Mouse (Mus musculus) MEL (cell line): ENCODE data around the gene Wif1. TPM values are rescaled to one million over a fixed set of nuclear protein-coding genes. Genes with fewer than 3 reads are reported as not detected.

Source experiments
- DNase-seq: peaks from one replicate; pipeline ENCODE4 v3.0.0; 2011; ENCODE audit warnings: low read depth, low spot score
- H3K27ac ChIP-seq: 2 replicates; pipeline ENCODE4 v1.5.1; 2012; ENCODE audit warnings: low read depth, mild to moderate bottlenecking, control low read depth, low read length, moderate library complexity; ENCODE audit not compliant: control insufficient read depth
- H3K27me3 ChIP-seq, 2 experiments: fragments of 150-350 bp in 1 of 2; sonication (generic) in 1 of 2; 2 replicates each; pipeline ENCODE4 v1.6.1; 2012; ENCODE audit warnings: low read length in 2 of 2, mild to moderate bottlenecking in 2 of 2, improper control_type of control experiment in 1 of 2, moderate library complexity in 1 of 2; ENCODE audit not compliant: insufficient read depth in 2 of 2, control insufficient read depth in 1 of 2
- H3K36me3 ChIP-seq, 2 experiments: 2 replicates each; pipeline ENCODE4 v1.6.1; 2012 to 2014; ENCODE audit warnings: low read length in 2 of 2, improper control_type of control experiment in 1 of 2, inconsistent platforms in 1 of 2, mild to moderate bottlenecking in 1 of 2; ENCODE audit not compliant: insufficient read depth in 2 of 2, control insufficient read depth in 1 of 2
- H3K4me1 ChIP-seq, 2 experiments: fragments of 150-350 bp in 1 of 2; sonication (generic) in 1 of 2; 2 replicates each; pipeline ENCODE4 v1.6.1; 2012; ENCODE audit warnings: low read length in 2 of 2, improper control_type of control experiment in 1 of 2, mild to moderate bottlenecking in 1 of 2; ENCODE audit not compliant: insufficient read depth in 2 of 2, control insufficient read depth in 1 of 2
- H3K4me3 ChIP-seq, 2 experiments: fragments of 150-350 bp in 1 of 2; sonication (generic) in 1 of 2; 2 replicates each; pipeline ENCODE4 v1.5.1; 2012; ENCODE audit warnings: low read depth in 2 of 2, low read length in 2 of 2, mild to moderate bottlenecking in 2 of 2, moderate library complexity in 2 of 2, control low read depth in 1 of 2, improper control_type of control experiment in 1 of 2; ENCODE audit not compliant: control insufficient read depth in 1 of 2, insufficient read depth in 1 of 2
- H3K79me2 ChIP-seq: 2 replicates; pipeline ENCODE4 v1.6.1; 2012; ENCODE audit warnings: mild to moderate bottlenecking, low read length, moderate library complexity; ENCODE audit not compliant: control insufficient read depth, poor library complexity, insufficient read depth
- H3K9ac ChIP-seq: 2 replicates; pipeline ENCODE4 v1.6.1; 2012; ENCODE audit warnings: low read depth, mild to moderate bottlenecking, control low read depth, low read length, moderate library complexity; ENCODE audit not compliant: control insufficient read depth, poor library complexity, severe bottlenecking
- H3K9me3 ChIP-seq: fragments of 150-350 bp; sonication (generic); replicated peaks from 2 replicates; pipeline ENCODE4 v1.6.1; 2012; ENCODE audit warnings: mild to moderate bottlenecking, low read length, improper control_type of control experiment, moderate library complexity; ENCODE audit not compliant: insufficient read depth
- BHLHE40 ChIP-seq: IDR thresholded peaks from 2 replicates; pipeline ENCODE4 v1.6.1; 2012; ENCODE audit warnings: low read depth, mild to moderate bottlenecking, inconsistent platforms, low read length, improper control_type of control experiment, borderline replicate concordance
- CHD1 ChIP-seq: IDR thresholded peaks from 2 replicates; pipeline ENCODE4 v1.6.1; 2012; ENCODE audit warnings: low read depth, mild to moderate bottlenecking, inconsistent platforms, low read length, improper control_type of control experiment
- ELF1 ChIP-seq: IDR thresholded peaks from 2 replicates; pipeline ENCODE4 v1.6.1; 2014; ENCODE audit warnings: low read depth, mild to moderate bottlenecking, inconsistent platforms, low read length, improper control_type of control experiment, moderate library complexity
- EP300 ChIP-seq, 2 experiments: IDR thresholded peaks; 2 replicates each; pipeline ENCODE4 v1.6.1; 2011; ENCODE audit warnings: improper control_type of control experiment in 2 of 2, low read length in 2 of 2, low read depth in 1 of 2, mild to moderate bottlenecking in 1 of 2
- ETS1 ChIP-seq: IDR thresholded peaks from 2 replicates; pipeline ENCODE4 v1.6.1; 2012; ENCODE audit warnings: low read depth, mild to moderate bottlenecking, inconsistent platforms, low read length, improper control_type of control experiment, moderate library complexity
- GABPA ChIP-seq: IDR thresholded peaks from 2 replicates; pipeline ENCODE4 v1.6.1; 2012; ENCODE audit warnings: low read depth, mild to moderate bottlenecking, inconsistent platforms, low read length, improper control_type of control experiment, moderate library complexity
- MAFK ChIP-seq: IDR thresholded peaks from 2 replicates; pipeline ENCODE4 v1.6.1; 2011; ENCODE audit warnings: low read depth, mild to moderate bottlenecking, low read length, improper control_type of control experiment, borderline replicate concordance
- MAZ ChIP-seq: IDR thresholded peaks from 2 replicates; pipeline ENCODE4 v1.6.1; 2012; ENCODE audit warnings: low read depth, mild to moderate bottlenecking, inconsistent platforms, low read length, improper control_type of control experiment
- MXI1 ChIP-seq: IDR thresholded peaks from 2 replicates; pipeline ENCODE4 v1.6.1; 2011; ENCODE audit warnings: mild to moderate bottlenecking, low read depth, low read length, improper control_type of control experiment
- MYB ChIP-seq: IDR thresholded peaks from 2 replicates; pipeline ENCODE4 v1.6.1; 2011; ENCODE audit warnings: mild to moderate bottlenecking, low read depth, low read length, improper control_type of control experiment
- MYC ChIP-seq: IDR thresholded peaks from 2 replicates; pipeline ENCODE4 v1.6.1; 2011; ENCODE audit warnings: low read depth, mild to moderate bottlenecking, low read length, improper control_type of control experiment, moderate library complexity
- NRF1 ChIP-seq: IDR thresholded peaks from 2 replicates; pipeline ENCODE4 v1.6.1; 2014; ENCODE audit warnings: low read depth, mild to moderate bottlenecking, inconsistent platforms, low read length, improper control_type of control experiment, moderate library complexity; ENCODE audit not compliant: poor library complexity, insufficient read depth, severe bottlenecking
- RCOR1 ChIP-seq: IDR thresholded peaks from 2 replicates; pipeline ENCODE4 v1.6.1; 2012; ENCODE audit warnings: low read depth, mild to moderate bottlenecking, inconsistent platforms, low read length, improper control_type of control experiment
- SIN3A ChIP-seq: IDR thresholded peaks from 2 replicates; pipeline ENCODE4 v1.6.1; 2012; ENCODE audit warnings: low read length, improper control_type of control experiment, inconsistent platforms
- TBP ChIP-seq: IDR thresholded peaks from 2 replicates; pipeline ENCODE4 v1.8.0; 2011; ENCODE audit warnings: low read depth, low read length, improper control_type of control experiment
- ZC3H11A ChIP-seq: IDR thresholded peaks from 2 replicates; pipeline ENCODE4 v1.6.1; 2012; ENCODE audit warnings: low read depth, mild to moderate bottlenecking, inconsistent platforms, low read length, improper control_type of control experiment
- ZNF384 ChIP-seq: IDR thresholded peaks from 2 replicates; pipeline ENCODE4 v1.6.1; 2012; ENCODE audit warnings: low read depth, mild to moderate bottlenecking, inconsistent platforms, low read length, improper control_type of control experiment
- polyA plus RNA-seq, 2 experiments: library from polyadenylated mRNA; stranded (reverse) in 1 of 2; unstranded in 1 of 2; fragments of >175 nt in 1 of 2; fragments of >200 nt in 1 of 2; gene quantifications; 2 replicates each; pipeline versions ENCODE4 v1.2.1 to v1.2.4; 2012; ENCODE audit warnings: low replicate concordance in 2 of 2, low read depth in 1 of 2; ENCODE audit not compliant: insufficient read length in 2 of 2, insufficient read depth in 1 of 2, missing spikeins in 1 of 2
- total RNA-seq: library from RNA; depleted of rRNA; stranded (reverse); fragments of 300-350 nt; gene quantifications from 2 replicates; pipeline ENCODE4 v1.2.3, GENCODE M21; 2012

The Wif1 gene
- total and polyA plus RNA-seq, 3 experiments = not detected

DNA sequence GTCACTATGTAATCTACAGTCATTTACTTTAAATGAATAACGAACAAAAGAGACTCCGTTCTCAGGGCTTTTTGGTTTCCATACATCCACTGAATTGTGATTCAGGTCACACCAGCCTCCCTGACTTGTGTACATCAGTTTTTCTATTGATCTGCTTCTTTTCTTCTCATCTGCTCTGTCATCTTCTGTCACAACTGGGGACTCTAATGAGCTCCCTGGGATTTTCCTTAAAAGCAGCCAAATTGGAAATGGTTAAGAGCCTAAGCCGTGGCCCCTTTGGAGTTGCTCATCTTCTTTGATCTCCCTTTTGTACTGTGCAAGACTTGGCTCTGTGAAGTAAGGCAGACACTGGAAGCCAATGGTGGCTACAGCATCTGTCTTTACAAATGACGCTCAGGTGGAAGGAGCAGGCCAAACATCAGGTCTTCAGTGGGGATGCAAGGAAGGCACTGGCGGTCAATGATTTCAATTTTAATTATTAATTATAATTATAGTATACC is 27.6 kb downstream of the Wif1 start:
- DNase-seq = no peak
- no peak for TF ChIP-seq TBP
- no peak for TF ChIP-seq MAZ
- no peak for TF ChIP-seq BHLHE40
- no peak for TF ChIP-seq MYB
- no peak for TF ChIP-seq SIN3A
- no peak for TF ChIP-seq ZC3H11A
- no peak for TF ChIP-seq MAFK
- no peak for TF ChIP-seq GABPA
- TF ChIP-seq RCOR1 = no peak
- no peak for TF ChIP-seq ETS1
- TF ChIP-seq EP300 (IDR thresholded peaks at IDR 0.05; ENCODE audit: low read depth in 1 of 2, low read length in 2 of 2) = no peak
- TF ChIP-seq, all 39 proteins: peak for 0
- no peak overlapping the region for H3K9ac ChIP-seq
- H3K9me3 ChIP-seq = no peaks in the 10 kb centered on the region
- no peaks in the 10 kb centered on the region for H3K79me2 ChIP-seq
- H3K27ac ChIP-seq = no peak overlapping the region
- H3K36me3 ChIP-seq = no peaks in the 10 kb centered on the region
- no peaks in the 10 kb centered on the region for H3K4me1 ChIP-seq
- H3K4me3 ChIP-seq = no peak overlapping the region
- H3K27me3 ChIP-seq = no peaks in the 10 kb centered on the region

DNA sequence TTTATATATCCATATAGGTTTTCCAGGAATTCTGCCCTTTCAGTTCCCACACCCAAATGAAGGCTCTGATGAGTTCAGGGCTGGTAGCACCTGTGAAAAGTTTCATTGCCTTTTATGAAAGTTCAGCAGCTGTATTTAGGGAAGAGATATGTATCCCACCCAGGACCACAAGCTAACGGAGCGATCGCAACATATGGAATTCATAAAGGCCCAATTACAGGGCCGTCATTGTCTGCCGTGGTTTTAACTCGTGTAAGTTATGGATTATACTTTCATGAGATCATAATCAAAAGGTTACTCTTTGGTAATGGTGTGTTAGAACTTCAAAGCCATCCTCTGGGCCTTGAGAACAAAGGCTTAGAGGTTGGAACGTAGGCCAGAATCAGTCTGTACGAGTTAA is 28.9 kb downstream of the Wif1 start:
- no peak overlapping the region for H3K9ac ChIP-seq
- H3K79me2 ChIP-seq = no peaks in the 10 kb centered on the region
- H3K9me3 ChIP-seq = no peaks in the 10 kb centered on the region
- DNase-seq = no peak
- H3K27me3 ChIP-seq = no peaks in the 10 kb centered on the region
- H3K27ac ChIP-seq = no peak overlapping the region
- TF ChIP-seq CHD1 (no peak), ZNF384 (no peak), ELF1 (no peak), EP300 (IDR thresholded peaks at IDR 0.05; ENCODE audit: low read depth in 1 of 2, low read length in 2 of 2) (no peak), GABPA (no peak), MYC (no peak), MAFK (no peak), NRF1 (no peak), MXI1 (no peak)
- H3K36me3 ChIP-seq = no peaks in the 10 kb centered on the region
- H3K4me1 ChIP-seq = no peaks in the 10 kb centered on the region
- H3K4me3 ChIP-seq = no peak overlapping the region
